Mouse (Mus musculus): Measurements from ENCODE around the gene Slc35a2.
"Not testable (repeated sequence)": the region's sequence is repeated elsewhere in the genome, so short reads cannot be mapped to it uniquely, and the experiment has no call there.

Gene Slc35a2

GRCm38 (mm10) chrX:7907735-7908134 is 23.9 kb downstream of the Slc35a2 start, which contains the start of gene Gm10491:
TSS of gene Gm10491 (minus strand) at chrX:7907835.
- no peak for DNase-seq (ENCODE audit: low read depth)

GRCm38 (mm10) chrX:7909242-7909641 is 25.4 kb downstream of the Slc35a2 start, which contains the start of gene Gm10490:
TSS of gene Gm10490 (plus strand) at chrX:7909542.
- not testable (repeated sequence) for DNase-seq (ENCODE audit: low read depth)

DNA sequence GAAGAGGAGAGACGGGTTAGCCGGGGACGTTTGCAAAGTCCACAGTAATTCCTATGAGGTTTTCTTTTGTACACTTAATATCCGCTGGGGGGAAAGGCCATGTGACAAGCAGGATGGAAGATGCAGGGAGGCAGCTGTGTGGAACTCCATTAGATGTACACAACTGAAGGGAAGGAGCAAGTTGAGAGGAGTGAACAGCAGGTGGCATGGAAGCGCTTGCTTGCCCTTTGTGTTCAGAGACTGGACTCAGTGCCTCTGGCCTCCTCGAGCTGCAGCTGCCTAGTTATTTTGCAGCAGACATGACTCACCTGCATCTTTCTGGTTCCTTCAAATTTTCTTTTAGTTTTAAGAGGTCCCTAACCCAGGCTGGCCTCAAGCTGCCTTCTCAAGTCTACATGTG is 26.6 kb downstream of the Slc35a2 start:
- DNase-seq (ENCODE audit: low read depth), result peak; percentile 5

GRCm38 (mm10) chrX:7915669-7916068 is 31.8 kb downstream of the Slc35a2 start:
- peak; percentile 36 for DNase-seq (ENCODE audit: low read depth)

- DNase-seq (ENCODE audit: low read depth), result peak; percentile 7
These were observed 34.1 kb downstream of the Slc35a2 start for GRCm38 (mm10) chrX:7917960-7918359.

DNA sequence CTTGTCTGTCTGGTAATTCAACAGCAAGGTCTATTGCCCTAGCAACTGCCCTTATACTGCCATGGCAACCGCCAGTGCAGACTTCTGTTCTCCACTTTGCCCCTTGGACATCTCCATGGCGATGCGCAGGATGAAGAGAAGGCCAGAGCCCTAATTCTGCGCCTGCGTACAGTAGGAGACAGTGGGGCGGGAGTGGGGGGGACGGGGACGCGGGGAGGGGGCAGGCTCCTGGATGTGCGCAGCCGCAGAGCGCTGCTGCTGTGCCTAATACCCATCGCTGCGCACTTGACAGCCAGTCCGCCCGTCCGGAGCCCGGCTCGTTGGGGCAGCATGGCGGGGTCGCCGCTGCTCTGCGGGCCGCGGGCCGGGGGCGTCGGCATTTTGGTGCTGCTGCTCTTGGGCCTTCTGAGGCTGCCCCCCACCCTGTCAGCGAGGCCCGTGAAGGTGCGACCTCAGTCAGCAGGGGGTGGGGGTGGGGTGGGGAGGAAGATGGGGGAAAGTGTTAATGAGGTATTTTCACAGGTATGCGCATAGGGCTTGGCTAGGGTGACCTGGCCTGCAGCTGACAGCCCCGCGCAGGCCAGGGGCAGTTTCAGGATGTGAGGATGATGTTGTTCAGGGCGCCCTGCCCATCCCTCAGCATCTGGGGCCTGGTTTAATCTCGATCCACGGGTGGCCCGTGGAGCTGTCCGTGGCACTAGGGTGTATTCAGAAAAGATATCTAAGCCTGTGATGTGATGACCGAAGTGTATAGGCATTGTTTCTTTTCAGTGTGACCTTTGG is 36.0 kb downstream of the Slc35a2 start, which contains the start of gene Pcsk1n:
Gene Pcsk1n, plus strand, starts transcription at position 222 of the 783 bp plus-strand sequence.
- no peak for DNase-seq (ENCODE audit: low read depth)

- no peak for DNase-seq (ENCODE audit: low read depth)
These were observed 38.2 kb downstream of the Slc35a2 start for GRCm38 (mm10) chrX:7922032-7922431.

DNA sequence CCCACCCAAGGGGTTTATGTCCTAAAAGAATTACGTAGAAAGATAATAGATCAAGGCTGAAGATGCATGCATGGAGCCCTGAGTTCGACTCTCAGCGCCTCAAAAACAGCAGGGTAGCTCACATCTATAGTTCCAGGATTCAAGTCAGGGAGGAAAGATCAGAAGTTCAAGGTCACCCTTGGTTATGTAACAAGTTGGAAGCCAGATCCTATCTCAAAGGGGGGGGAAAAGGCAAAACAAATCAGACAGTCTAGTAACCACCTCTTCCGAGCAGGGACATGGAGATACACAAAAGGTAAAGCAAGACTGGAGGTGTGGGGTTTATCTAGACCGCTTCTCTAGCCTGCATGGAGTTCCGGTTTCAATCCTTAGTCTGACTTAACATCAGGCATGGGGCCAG is 42.4 kb downstream of the Slc35a2 start:
- no peak for DNase-seq (ENCODE audit: low read depth)

- no peak for DNase-seq (ENCODE audit: low read depth)
These were observed 43.3 kb downstream of the Slc35a2 start for GRCm38 (mm10) chrX:7927116-7927515.

DNA sequence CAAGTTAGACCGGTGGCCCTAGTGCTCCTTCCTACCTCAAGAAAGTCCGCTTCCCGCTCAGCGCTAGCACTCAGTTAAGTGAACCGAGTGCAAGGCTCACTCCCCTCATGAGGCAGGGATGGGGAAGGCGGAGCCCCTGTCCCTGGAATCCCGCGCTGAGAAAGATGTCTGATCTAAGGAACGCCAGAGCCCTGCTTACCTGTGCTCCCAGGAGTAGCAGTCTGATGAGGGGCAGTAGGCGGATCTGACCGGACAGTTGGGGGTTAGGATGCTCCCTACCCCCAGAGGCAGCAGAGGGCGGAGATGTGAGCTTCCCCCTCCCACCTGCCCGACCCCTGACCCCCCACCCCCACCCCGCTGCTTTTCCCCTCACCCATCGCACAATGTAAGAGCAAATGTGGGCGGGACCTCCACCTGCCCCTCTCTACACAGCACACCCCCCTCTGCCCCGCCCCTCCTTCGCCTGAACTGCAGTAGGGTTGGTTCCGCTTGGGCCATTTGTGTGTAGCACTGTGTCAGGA is 44.5 kb downstream of the Slc35a2 start, which contains the start of gene Eras:
Gene Eras, minus strand, starts transcription at position 338 of the 521 bp plus-strand sequence.
- DNase-seq (ENCODE audit: low read depth), result no peak

DNA sequence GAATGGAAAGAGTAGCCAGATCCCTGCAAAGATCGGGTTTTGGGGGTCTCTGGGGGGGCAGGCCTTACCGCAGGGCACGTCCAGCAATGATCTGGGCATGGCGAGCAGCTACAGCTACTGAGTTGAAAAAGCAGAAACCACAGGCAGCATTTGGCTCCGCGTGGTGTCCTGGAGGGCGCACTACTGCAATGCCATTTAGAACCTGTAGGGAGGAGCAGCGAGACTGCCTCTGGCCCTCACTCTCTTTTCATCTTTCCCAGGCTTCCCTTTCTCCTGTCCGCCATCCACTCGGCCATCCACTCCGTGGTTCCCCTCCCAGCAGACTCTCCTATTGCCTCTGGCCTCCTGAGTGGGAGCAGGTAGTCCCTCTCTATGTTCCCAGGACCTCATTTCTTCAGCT is 53.0 kb downstream of the Slc35a2 start:
- DNase-seq (ENCODE audit: low read depth), result peak; percentile 9

GRCm38 (mm10) chrX:7937667-7938066 is 53.8 kb downstream of the Slc35a2 start:
- peak; percentile 6 for DNase-seq (ENCODE audit: low read depth)

Data from 416B (cell line).